8 mouse cellular contexts compared by ENCODE assay signal in genomic region chr12:117586124-117586523, GRCm38 (mm10).
DNase-seq lines count a peak whose midpoint lies in the region; ATAC-seq lines count a peak whose summit lies in the region.

No protein-coding gene starts in this region.

- ATAC-seq in neural tube, embryonic 15.5 days (ENCODE audit: low FRiP score), result no peak; the same call in 1 of the 2 replicates
- no peak for ATAC-seq in liver, embryonic 13.5 days (ENCODE audit: low read depth)

- no peaks in the 10 kb centered on the region for H3K36me3 ChIP-seq in neural tube, embryonic 15.5 days
- no peaks in the 10 kb centered on the region for H3K36me3 ChIP-seq in liver, embryonic 13.5 days

- no peaks in the 10 kb centered on the region for H3K9me3 ChIP-seq in neural tube, embryonic 15.5 days (replicated peaks)
- H3K9me3 ChIP-seq in liver, embryonic 13.5 days (replicated peaks), result no peaks in the 10 kb centered on the region

- no peak overlapping the region for H3K27ac ChIP-seq in neural tube, embryonic 15.5 days (replicated peaks)
- H3K27ac ChIP-seq in liver, embryonic 13.5 days, result no peak overlapping the region

- H3K4me1 ChIP-seq in neural tube, embryonic 15.5 days, result no peaks in the 10 kb centered on the region
- no peaks in the 10 kb centered on the region for H3K4me1 ChIP-seq in liver, embryonic 13.5 days (replicated peaks)

- H3K27me3 ChIP-seq in neural tube, embryonic 15.5 days (replicated peaks), result no peaks in the 10 kb centered on the region
- H3K27me3 ChIP-seq in liver, embryonic 13.5 days, result no peaks in the 10 kb centered on the region

- H3K4me2 ChIP-seq in neural tube, embryonic 15.5 days, result no peak overlapping the region
- no peak overlapping the region for H3K4me2 ChIP-seq in liver, embryonic 13.5 days

- WGBS in neural tube, embryonic 15.5 days, result 15% methylated on average over 1 of the region's 1 CpGs
- 26% methylated on average over 1 of the region's 1 CpGs for WGBS in liver, embryonic 13.5 days (ENCODE audit: insufficient replicate concordance)

- no peak overlapping the region for H3K4me3 ChIP-seq in neural tube, embryonic 15.5 days (replicated peaks)
- no peak overlapping the region for H3K4me3 ChIP-seq in liver, embryonic 13.5 days (replicated peaks)

- peak; percentile 57 for DNase-seq in neural tube, embryonic 10.5 days (ENCODE audit: extremely low spot score, low spot score)
- peak; percentile 9 for DNase-seq in cerebellum, adult 9-10 months
- peak; percentile 20 for DNase-seq in gonadal fat pad, adult 2 months (ENCODE audit: low read depth)
- DNase-seq in kidney, postnatal 10 days, result peak; percentile 81
- peak; percentile 4 for DNase-seq in liver, embryonic 13.5 days
- DNase-seq in retina, postnatal 1 day, result peak; percentile 64
- peak; percentile 74 for DNase-seq in thymus, postnatal 4 days

- H3K9ac ChIP-seq in neural tube, embryonic 15.5 days (replicated peaks), result no peak overlapping the region
- H3K9ac ChIP-seq in liver, embryonic 13.5 days, result no peak overlapping the region

Comparison
In these comparisons a context has a peak if more than half of its experiments do, and no peak if none do; other contexts are left out.
1. DNase-seq: peak in every context shown above with its lines; median percentile 81 in kidney, postnatal 10 days; 74 in thymus, postnatal 4 days; 64 in retina, postnatal 1 day; 57 in neural tube, embryonic 10.5 days; 20 in gonadal fat pad, adult 2 months; 9 in cerebellum, adult 9-10 months; 4 in liver, embryonic 13.5 days.